Mouse (Mus musculus) CH12.LX (cell line): ENCODE data around the gene Uck2. TPM values are rescaled to one million over a fixed set of nuclear protein-coding genes. Genes with fewer than 3 reads are reported as not detected.

Source experiments
- DNase-seq: peaks from one replicate; pipeline ENCODE4 v3.0.0-alpha.2; 2013; ENCODE audit errors: extremely low read depth
- H3K27ac ChIP-seq: 2 replicates; pipeline ENCODE4 v1.5.1; 2012; ENCODE audit warnings: low read depth, mild to moderate bottlenecking, control low read depth, moderate library complexity; ENCODE audit not compliant: insufficient read depth
- H3K27me3 ChIP-seq: replicated peaks from 2 replicates; pipeline ENCODE3; 2012; ENCODE audit warnings: inconsistent platforms
- H3K36me3 ChIP-seq, 2 experiments: replicated peaks in 1 of 2; 2 replicates each; pipeline versions ENCODE3 to v1.6.1; 2012; ENCODE audit warnings: inconsistent platforms in 1 of 2, low read length in 1 of 2, mild to moderate bottlenecking in 1 of 2, mixed read lengths in 1 of 2, moderate library complexity in 1 of 2; ENCODE audit not compliant: control insufficient read depth in 1 of 2, insufficient read depth in 1 of 2
- H3K4me1 ChIP-seq, 2 experiments: 2 replicates each; pipeline ENCODE4 v1.6.1; 2012; ENCODE audit warnings: inconsistent platforms in 1 of 2, moderate library complexity in 1 of 2; ENCODE audit not compliant: insufficient read depth in 2 of 2, control insufficient read depth in 1 of 2
- H3K4me2 ChIP-seq: 2 replicates; pipeline ENCODE4 v1.6.1; 2012; ENCODE audit warnings: low read depth, mild to moderate bottlenecking, control low read depth; ENCODE audit not compliant: poor library complexity, insufficient read depth, severe bottlenecking
- H3K4me3 ChIP-seq, 3 experiments: fragments of 150-350 bp in 1 of 3; sonication (generic) in 1 of 3; replicated peaks in 1 of 3; 2 replicates each; pipeline versions ENCODE3 to v1.5.1; 2011 to 2012; ENCODE audit warnings: low read depth in 2 of 3, low read length in 2 of 3, mild to moderate bottlenecking in 2 of 3, moderate library complexity in 2 of 3, control low read depth in 1 of 3, improper control_type of control experiment in 1 of 3, inconsistent platforms in 1 of 3, mixed read lengths in 1 of 3; ENCODE audit not compliant: poor library complexity in 1 of 3
- H3K79me2 ChIP-seq: replicated peaks from 2 replicates; pipeline ENCODE4 v1.6.1; 2012; ENCODE audit warnings: mild to moderate bottlenecking, moderate library complexity; ENCODE audit not compliant: control insufficient read depth, poor library complexity, insufficient read depth, severe bottlenecking; ENCODE audit errors: extremely low read depth
- H3K9ac ChIP-seq: 2 replicates; pipeline ENCODE4 v1.6.1; 2012; ENCODE audit warnings: low read depth, mild to moderate bottlenecking, control low read depth, moderate library complexity; ENCODE audit not compliant: insufficient read depth
- H3K9me3 ChIP-seq: replicated peaks from 2 replicates; pipeline ENCODE3; 2012; ENCODE audit warnings: low read length, inconsistent platforms, mixed read lengths
- CHD1 ChIP-seq: IDR thresholded peaks from 2 replicates; pipeline ENCODE4 v1.6.1; 2012; ENCODE audit warnings: low read depth, low read length, improper control_type of control experiment, inconsistent platforms
- EP300 ChIP-seq: IDR thresholded peaks from 2 replicates; pipeline ENCODE4 v1.6.1; 2011; ENCODE audit warnings: low read length, improper control_type of control experiment
- ETS1 ChIP-seq: conservative IDR thresholded peaks from 2 replicates; pipeline ENCODE4 v1.6.1; 2012; ENCODE audit warnings: low read depth, mild to moderate bottlenecking, inconsistent platforms, low read length, improper control_type of control experiment, moderate library complexity
- GABPA ChIP-seq: IDR thresholded peaks from 2 replicates; pipeline ENCODE4 v1.6.1; 2012; ENCODE audit warnings: low read depth, low read length, improper control_type of control experiment, inconsistent platforms; ENCODE audit not compliant: insufficient replicate concordance
- HCFC1 ChIP-seq: IDR thresholded peaks from 2 replicates; pipeline ENCODE4 v1.6.1; 2012; ENCODE audit warnings: low read depth, mild to moderate bottlenecking, inconsistent platforms, low read length, improper control_type of control experiment
- MAX ChIP-seq: IDR thresholded peaks from 2 replicates; pipeline ENCODE4 v1.6.1; 2011; ENCODE audit warnings: low read length, improper control_type of control experiment
- MEF2A ChIP-seq: IDR thresholded peaks from 2 replicates; pipeline ENCODE4 v1.6.1; 2014; ENCODE audit warnings: low read depth, mild to moderate bottlenecking, inconsistent platforms, low read length, improper control_type of control experiment, borderline replicate concordance
- NRF1 ChIP-seq: IDR thresholded peaks from 2 replicates; pipeline ENCODE4 v1.6.1; 2014; ENCODE audit warnings: low read depth, mild to moderate bottlenecking, inconsistent platforms, low read length, improper control_type of control experiment, moderate library complexity
- POLR2A ChIP-seq: IDR thresholded peaks from 2 replicates; pipeline ENCODE4 v1.6.1; 2011; ENCODE audit warnings: low read depth, mild to moderate bottlenecking, improper control_type of control experiment, low read length
- RCOR1 ChIP-seq: conservative IDR thresholded peaks from 2 replicates; pipeline ENCODE4 v1.6.1; 2012; ENCODE audit warnings: low read depth, mild to moderate bottlenecking, inconsistent platforms, low read length, improper control_type of control experiment
- TBP ChIP-seq: conservative IDR thresholded peaks from 2 replicates; pipeline ENCODE4 v1.6.1; 2011; ENCODE audit warnings: low read depth, low read length, improper control_type of control experiment
- USF1 ChIP-seq: IDR thresholded peaks from 2 replicates; pipeline ENCODE4 v1.6.1; 2014; ENCODE audit warnings: low read depth, mild to moderate bottlenecking, inconsistent platforms, low read length, improper control_type of control experiment
- USF2 ChIP-seq: conservative IDR thresholded peaks from 2 replicates; pipeline ENCODE4 v1.6.1; 2011; ENCODE audit warnings: low read depth, low read length, improper control_type of control experiment
- ZMIZ1 ChIP-seq: IDR thresholded peaks from 2 replicates; pipeline ENCODE4 v1.6.1; 2012; ENCODE audit warnings: low read depth, mild to moderate bottlenecking, inconsistent platforms, low read length, improper control_type of control experiment
- ZNF384 ChIP-seq: IDR thresholded peaks from 2 replicates; pipeline ENCODE4 v1.6.1; 2012; ENCODE audit warnings: low read depth, low read length, improper control_type of control experiment, inconsistent platforms
- dilution Hi-C: fragments of 300-500 bp; cut with MboI; formaldehyde crosslinking; loops from 2 replicates; pipeline ENCODE4 v1.14.3; 2020; ENCODE audit warnings: low sequenced_read_pairs; ENCODE audit not compliant: extremely low pct_unique_long_range_greater_than_20kb, extremely low pct_ligation_motif_present
- in situ Hi-C: fragments of 300-500 bp; cut with MboI; formaldehyde crosslinking; loops from 3 replicates; pipeline ENCODE4 v1.14.3; 2019; ENCODE audit warnings: low sequenced_read_pairs, low pct_ligation_motif_present, low pct_unique_long_range_greater_than_20kb, mixed read lengths
- polyA plus RNA-seq: library from polyadenylated mRNA; unstranded; fragments of >175 nt; gene quantifications from 2 replicates; pipeline ENCODE4 v1.2.1, GENCODE M21; 2012; ENCODE audit warnings: low read depth; ENCODE audit not compliant: insufficient read length
- total RNA-seq, 2 experiments: library from RNA; depleted of rRNA; stranded (reverse); fragments of 300-350 nt in 1 of 2; fragments of >200 nt in 1 of 2; gene quantifications; 2 replicates each; pipeline ENCODE4 v1.2.3; 2012 to 2014

The Uck2 gene
- total and polyA plus RNA-seq, 3 experiments, result 235 to 392 (median 363) TPM

GRCm38 (mm10) chr1:167280061-167280460 is 5.1 kb downstream of the Uck2 start:
- dilution Hi-C loops (no loop called here), in situ Hi-C loops (no loop called here)
- DNase-seq, result no peak
- no peak overlapping the region for H3K4me2 ChIP-seq
- H3K36me3 ChIP-seq, result peaks cover 10 to 31% of the 10 kb centered on the region in 2 experiments
- H3K4me3 ChIP-seq, result peak overlapping the region in 1 of 3 experiments; percentile 13
- H3K27me3 ChIP-seq, result no peaks in the 10 kb centered on the region
- H3K4me1 ChIP-seq, result peaks cover 19 to 58% of the 10 kb centered on the region in 2 experiments
- H3K27ac ChIP-seq, result peak overlapping the region; percentile 51
- H3K9ac ChIP-seq, result no peak overlapping the region
- no peaks in the 10 kb centered on the region for H3K9me3 ChIP-seq
- TF ChIP-seq ZNF384, result no peak
- TF ChIP-seq CHD1, result no peak
- TF ChIP-seq USF1, result no peak
- no peak for TF ChIP-seq ZMIZ1
- TF ChIP-seq EP300, result no peak
- no peak for TF ChIP-seq NRF1
- TF ChIP-seq HCFC1, result no peak
- no peak for TF ChIP-seq USF2
- H3K79me2 ChIP-seq, result peaks cover 94% of the 10 kb centered on the region

- peak overlapping the region; percentile 21 for H3K27ac ChIP-seq
- H3K9ac ChIP-seq, result peak overlapping the region; percentile 17
- no peak overlapping the region for H3K4me3 ChIP-seq
- peaks cover 99% of the 10 kb centered on the region for H3K79me2 ChIP-seq
- peak overlapping the region; percentile 52; the same call in 1 of the 2 replicates for H3K4me2 ChIP-seq
- dilution Hi-C loops, result no loop called here
- H3K36me3 ChIP-seq, result peaks cover 10 to 38% of the 10 kb centered on the region in 2 experiments
- DNase-seq, result peak; percentile 48
- peaks cover 26 to 67% of the 10 kb centered on the region in 2 experiments for H3K4me1 ChIP-seq
- TF ChIP-seq MAX, result no peak
- 0 out of 2 replicates have a peak, but pooled peaks have one; percentile 4 for TF ChIP-seq ZNF384
- TF ChIP-seq POLR2A, result peak; percentile 20; the same call in 1 of the 2 replicates
- TF ChIP-seq TBP, result no peak
- TF ChIP-seq RCOR1, result no peak
- TF ChIP-seq ETS1, result 0 out of 2 replicates have a peak, but pooled peaks have one; percentile 25
- peak; percentile 77 for TF ChIP-seq MEF2A
- no peak for TF ChIP-seq USF2
- TF ChIP-seq GABPA, result no peak
- H3K9me3 ChIP-seq, result no peaks in the 10 kb centered on the region
- H3K27me3 ChIP-seq, result no peaks in the 10 kb centered on the region
- in situ Hi-C loops, result loop anchor here (10.0 kb wide), 1 partner anchor 54 kb away; no protein-coding TSS in a partner anchor
Observed at GRCm38 (mm10) chr1:167279160-167279715, 5.9 kb downstream of the Uck2 start.
